Mouse (Mus musculus): ENCODE data around the gene Magix.

DNA sequence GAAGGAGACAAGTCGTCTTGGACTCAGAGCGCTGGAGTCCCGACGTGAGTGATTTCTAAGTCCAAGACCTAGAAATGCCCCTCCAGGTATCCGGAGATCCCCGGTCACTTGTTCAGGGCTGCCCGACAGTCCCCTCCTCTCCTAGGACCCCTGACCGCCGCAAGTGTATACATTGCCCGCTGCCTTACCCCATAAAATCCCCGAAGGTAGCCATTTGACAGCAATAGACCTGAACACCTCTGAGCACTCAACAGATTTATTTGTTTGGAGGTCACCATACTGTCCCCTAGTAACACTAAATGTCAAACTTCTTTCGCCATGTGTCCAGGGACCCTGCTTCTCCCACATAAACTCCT is 1.0 kb downstream of the Magix start:
- TF ChIP-seq CTCF (IDR thresholded peaks at IDR 0.05; ENCODE audit: control insufficient read depth, insufficient read depth, insufficient replicate concordance, low read depth, low read length): no peak
- TF ChIP-seq POLR2A (IDR thresholded peaks at IDR 0.05; ENCODE audit: control insufficient read depth, low read depth, low read length): no peak
